Mouse (Mus musculus) spleen, adult 2 months (tissue): Measurements from ENCODE around the gene Naif1. TPM values are rescaled to one million over a fixed set of nuclear protein-coding genes. Genes with fewer than 3 reads are reported as not detected.

Experiments used
- DNase-seq, 2 experiments: peaks; one replicate each; pipeline versions ENCODE4 v3.0.0 to v3.0.0-alpha.2; 2012 to 2021; ENCODE audit warnings: low spot score in 2 of 2, low read depth in 1 of 2
- H3K27ac ChIP-seq: fragments of 200-500 bp; 2 replicates; pipeline ENCODE4 v1.5.1; 2012; ENCODE audit warnings: low read length, inconsistent platforms; ENCODE audit not compliant: insufficient read depth
- H3K27me3 ChIP-seq: fragments of 200-500 bp; 2 replicates; pipeline ENCODE4 v1.6.1; 2012; ENCODE audit warnings: mild to moderate bottlenecking, moderate library complexity, low read length, inconsistent platforms; ENCODE audit not compliant: control insufficient read depth, insufficient read depth
- H3K36me3 ChIP-seq: fragments of 200-500 bp; 2 replicates; pipeline ENCODE4 v1.6.1; 2012; ENCODE audit warnings: mild to moderate bottlenecking, low read length, inconsistent platforms; ENCODE audit not compliant: control insufficient read depth, insufficient read depth
- H3K4me1 ChIP-seq: fragments of 200-500 bp; 2 replicates; pipeline ENCODE4 v1.6.1; 2011; ENCODE audit warnings: inconsistent platforms; ENCODE audit not compliant: control insufficient read depth, insufficient read depth, insufficient read length
- H3K4me3 ChIP-seq: fragments of 200-500 bp; 2 replicates; pipeline ENCODE4 v1.5.1; 2011; ENCODE audit warnings: mild to moderate bottlenecking, inconsistent platforms; ENCODE audit not compliant: insufficient read depth, insufficient read length; ENCODE audit errors: extremely low read depth
- CTCF ChIP-seq: fragments of 200-500 bp; IDR thresholded peaks from 2 replicates; pipeline ENCODE4 v1.5.1; 2011; ENCODE audit warnings: mild to moderate bottlenecking, inconsistent platforms; ENCODE audit not compliant: insufficient read depth, insufficient read length, insufficient replicate concordance; ENCODE audit errors: extremely low read depth
- POLR2A ChIP-seq: fragments of 200-500 bp; IDR thresholded peaks from 2 replicates; pipeline ENCODE4 v1.6.1; 2011; ENCODE audit warnings: low read depth, low read length, inconsistent platforms
- WGBS: fragments of 180-500 bp; shearing (Covaris S2); methylation state at CpG from one replicate; pipeline ENCODE4 v1.1.7; 2018; 5-methylcytosine and 5-hydroxymethylcytosine counted together
- polyA plus RNA-seq: library from polyadenylated mRNA; depleted of rRNA; stranded (reverse); fragments of >200 nt; gene quantifications from 2 replicates; pipeline ENCODE4 v1.2.3, GENCODE M21; 2012

The Naif1 gene
- polyA plus RNA-seq, 1 experiment: 4.3 TPM

GRCm38 (mm10) chr2:32492661-32493060 lies 42.4 kb downstream of the Naif1 start:
- peak overlapping the region; percentile 86 for H3K27ac ChIP-seq

GRCm38 (mm10) chr2:32493301-32493701 lies 43.0 kb downstream of the Naif1 start:
- no peak overlapping the region; the same call in 1 of the 2 replicates for H3K4me3 ChIP-seq
- TF ChIP-seq CTCF (no peak), POLR2A (no peak; the same call in 1 of the 2 replicates)
- H3K36me3 ChIP-seq: no peaks in the 10 kb centered on the region
- peaks cover 20% of the 10 kb centered on the region; the same call in 1 of the 2 replicates for H3K4me1 ChIP-seq
- WGBS: 17% methylated on average over 12 of the region's 12 CpGs
- peak overlapping the region; percentile 86 for H3K27ac ChIP-seq
- DNase-seq: peak; percentile 58 to 59
- no peaks in the 10 kb centered on the region for H3K27me3 ChIP-seq

More at GRCm38 (mm10) chr2:32492661-32493060, 42.4 kb downstream of the Naif1 start:
- Histone ChIP-seq H3K4me3 (no peak overlapping the region), H3K27me3 (no peaks in the 10 kb centered on the region), H3K4me1 (peaks cover 20% of the 10 kb centered on the region; the same call in 1 of the 2 replicates), H3K36me3 (no peaks in the 10 kb centered on the region)
- WGBS: 58% methylated on average over 2 of the region's 2 CpGs
- TF ChIP-seq CTCF (no peak), POLR2A (no peak)
- DNase-seq: no peak

- no peak for TF ChIP-seq CTCF
- no peak for TF ChIP-seq POLR2A
- Histone ChIP-seq H3K4me1 (peaks cover 21% of the 10 kb centered on the region; the same call in 1 of the 2 replicates), H3K27me3 (no peaks in the 10 kb centered on the region), H3K36me3 (no peaks in the 10 kb centered on the region), H3K4me3 (no peak overlapping the region), H3K27ac (peak overlapping the region; percentile 76)
- 18% methylated on average over 2 of the region's 2 CpGs for WGBS
- DNase-seq: no peak
Observed at GRCm38 (mm10) chr2:32494522-32494921, 44.3 kb downstream of the Naif1 start.

- DNase-seq: peak; percentile 82
- WGBS: 3% methylated on average over 20 of the region's 20 CpGs
- peak overlapping the region; percentile 76 for H3K27ac ChIP-seq
Observed at GRCm38 (mm10) chr2:32495185-32495726, 45.0 kb downstream of the Naif1 start.

GRCm38 (mm10) chr2:32496190-32496589 lies 45.9 kb downstream of the Naif1 start:
- peak overlapping the region; percentile 76 for H3K27ac ChIP-seq
- TF ChIP-seq CTCF (no peak), POLR2A (no peak)
- H3K27me3 ChIP-seq: no peaks in the 10 kb centered on the region
- H3K4me1 ChIP-seq: peaks cover 22% of the 10 kb centered on the region; the same call in 1 of the 2 replicates
- H3K4me3 ChIP-seq: no peak overlapping the region
- no peaks in the 10 kb centered on the region for H3K36me3 ChIP-seq
- DNase-seq: no peak
- 20% methylated on average over 5 of the region's 5 CpGs for WGBS

More at GRCm38 (mm10) chr2:32495185-32495726, 45.0 kb downstream of the Naif1 start:
- Histone ChIP-seq H3K4me3 (peak overlapping the region; percentile 18; the same call in 1 of the 2 replicates), H3K4me1 (peaks cover 22% of the 10 kb centered on the region; the same call in 1 of the 2 replicates), H3K36me3 (no peaks in the 10 kb centered on the region), H3K27me3 (no peaks in the 10 kb centered on the region)
- TF ChIP-seq CTCF (no peak), POLR2A (peak; percentile 1; the same call in 1 of the 2 replicates)

GRCm38 (mm10) chr2:32499365-32499764 lies 49.1 kb downstream of the Naif1 start:
- 42% methylated on average over 4 of the region's 4 CpGs for WGBS
- no peak overlapping the region for H3K4me3 ChIP-seq
- no peaks in the 10 kb centered on the region for H3K36me3 ChIP-seq
- no peaks in the 10 kb centered on the region for H3K27me3 ChIP-seq
- TF ChIP-seq CTCF (no peak), POLR2A (no peak)
- H3K4me1 ChIP-seq: peaks cover 11% of the 10 kb centered on the region; the same call in 1 of the 2 replicates
- no peak for DNase-seq
- H3K27ac ChIP-seq: 0 out of 2 replicates have a peak overlapping the region, but pooled peaks have one; percentile 14

GRCm38 (mm10) chr2:32500461-32500860 lies 50.2 kb downstream of the Naif1 start:
- 78% methylated on average over 5 of the region's 5 CpGs for WGBS
- no peak overlapping the region for H3K4me3 ChIP-seq
- no peak for DNase-seq
- no peaks in the 10 kb centered on the region for H3K36me3 ChIP-seq
- no peak overlapping the region for H3K27ac ChIP-seq
- no peaks in the 10 kb centered on the region for H3K27me3 ChIP-seq
- TF ChIP-seq POLR2A: no peak
- TF ChIP-seq CTCF: no peak
- H3K4me1 ChIP-seq: peaks cover 4% of the 10 kb centered on the region; the same call in 1 of the 2 replicates
